Mouse (Mus musculus): Measurements from ENCODE around the gene Mapkap1. TPM values are rescaled to one million over a fixed set of nuclear protein-coding genes. Genes with fewer than 3 reads are reported as not detected.

Gene Mapkap1
- polyA plus RNA-seq, 1 experiment from 2014 or later = 25.9 TPM

GRCm38 (mm10) chr2:34515263-34515662 is 108.7 kb downstream of the Mapkap1 start:
- Histone ChIP-seq H3K4me2 (ENCODE audit: low read depth, low read length) (no peak overlapping the region), H3K27me3 (ENCODE audit: control insufficient read depth, insufficient read depth, low read depth, low read length) (no peaks in the 10 kb centered on the region), H3K4me1 (ENCODE audit: control insufficient read depth, low read depth, low read length) (no peaks in the 10 kb centered on the region), H3K27ac (ENCODE audit: low read length) (no peak overlapping the region), H3K9me3 (replicated peaks; ENCODE audit: control insufficient read depth, low read length) (no peaks in the 10 kb centered on the region), H3K9ac (ENCODE audit: low read depth, low read length) (no peak overlapping the region), H3K36me3 (ENCODE audit: control insufficient read depth, insufficient read depth) (no peaks in the 10 kb centered on the region), H3K4me3 (ENCODE audit: low read depth, low read length) (no peak overlapping the region)
- WGBS (ENCODE audit: insufficient replicate concordance) = 69% methylated on average over 5 of the region's 5 CpGs
- no peak for ATAC-seq (ENCODE audit: low read depth)

- H3K4me1 ChIP-seq (ENCODE audit: control insufficient read depth, low read depth, low read length) = no peaks in the 10 kb centered on the region
- no peak for ATAC-seq (ENCODE audit: low read depth)
- H3K4me3 ChIP-seq (ENCODE audit: low read depth, low read length) = no peak overlapping the region
- no peak overlapping the region for H3K27ac ChIP-seq (ENCODE audit: low read length)
- H3K4me2 ChIP-seq (ENCODE audit: low read depth, low read length) = no peak overlapping the region
- WGBS (ENCODE audit: insufficient replicate concordance) = 49% methylated on average over 2 of the region's 2 CpGs
- no peak overlapping the region for H3K9ac ChIP-seq (ENCODE audit: low read depth, low read length)
- no peaks in the 10 kb centered on the region for H3K36me3 ChIP-seq (ENCODE audit: control insufficient read depth, insufficient read depth)
- H3K9me3 ChIP-seq (replicated peaks; ENCODE audit: control insufficient read depth, low read length) = no peaks in the 10 kb centered on the region
- H3K27me3 ChIP-seq (ENCODE audit: control insufficient read depth, insufficient read depth, low read depth, low read length) = no peaks in the 10 kb centered on the region
These were observed 111.5 kb downstream of the Mapkap1 start for GRCm38 (mm10) chr2:34518083-34518482.

GRCm38 (mm10) chr2:34518526-34518925 is 112.0 kb downstream of the Mapkap1 start:
- Histone ChIP-seq H3K9me3 (replicated peaks; ENCODE audit: control insufficient read depth, low read length) (no peaks in the 10 kb centered on the region), H3K4me2 (ENCODE audit: low read depth, low read length) (no peak overlapping the region), H3K27me3 (ENCODE audit: control insufficient read depth, insufficient read depth, low read depth, low read length) (no peaks in the 10 kb centered on the region), H3K27ac (ENCODE audit: low read length) (no peak overlapping the region), H3K9ac (ENCODE audit: low read depth, low read length) (no peak overlapping the region), H3K4me1 (ENCODE audit: control insufficient read depth, low read depth, low read length) (no peaks in the 10 kb centered on the region), H3K36me3 (ENCODE audit: control insufficient read depth, insufficient read depth) (no peaks in the 10 kb centered on the region), H3K4me3 (ENCODE audit: low read depth, low read length) (no peak overlapping the region)
- ATAC-seq (ENCODE audit: low read depth) = no peak
- 74% methylated on average over 5 of the region's 5 CpGs for WGBS (ENCODE audit: insufficient replicate concordance)

- Histone ChIP-seq H3K4me3 (ENCODE audit: low read depth, low read length) (no peak overlapping the region), H3K4me1 (ENCODE audit: control insufficient read depth, low read depth, low read length) (no peaks in the 10 kb centered on the region), H3K9ac (ENCODE audit: low read depth, low read length) (no peak overlapping the region), H3K27me3 (ENCODE audit: control insufficient read depth, insufficient read depth, low read depth, low read length) (no peaks in the 10 kb centered on the region), H3K4me2 (ENCODE audit: low read depth, low read length) (no peak overlapping the region), H3K27ac (ENCODE audit: low read length) (no peak overlapping the region), H3K36me3 (ENCODE audit: control insufficient read depth, insufficient read depth) (no peaks in the 10 kb centered on the region), H3K9me3 (replicated peaks; ENCODE audit: control insufficient read depth, low read length) (no peaks in the 10 kb centered on the region)
- 54% methylated on average over 6 of the region's 6 CpGs for WGBS (ENCODE audit: insufficient replicate concordance)
- no peak for ATAC-seq (ENCODE audit: low read depth)
These were observed 113.0 kb downstream of the Mapkap1 start for GRCm38 (mm10) chr2:34519525-34519924.

- Histone ChIP-seq H3K4me2 (ENCODE audit: low read depth, low read length) (no peak overlapping the region), H3K36me3 (ENCODE audit: control insufficient read depth, insufficient read depth) (no peaks in the 10 kb centered on the region), H3K4me3 (ENCODE audit: low read depth, low read length) (no peak overlapping the region), H3K27me3 (ENCODE audit: control insufficient read depth, insufficient read depth, low read depth, low read length) (no peaks in the 10 kb centered on the region), H3K9ac (ENCODE audit: low read depth, low read length) (no peak overlapping the region), H3K9me3 (replicated peaks; ENCODE audit: control insufficient read depth, low read length) (no peaks in the 10 kb centered on the region), H3K27ac (ENCODE audit: low read length) (no peak overlapping the region), H3K4me1 (ENCODE audit: control insufficient read depth, low read depth, low read length) (no peaks in the 10 kb centered on the region)
- ATAC-seq (ENCODE audit: low read depth) = no peak
- WGBS (ENCODE audit: insufficient replicate concordance) = 69% methylated on average over 3 of the region's 3 CpGs
These were observed 114.8 kb downstream of the Mapkap1 start for GRCm38 (mm10) chr2:34521384-34521783.

- no peak overlapping the region for H3K4me3 ChIP-seq (ENCODE audit: low read depth, low read length)
- no peaks in the 10 kb centered on the region for H3K9me3 ChIP-seq (replicated peaks; ENCODE audit: control insufficient read depth, low read length)
- H3K27ac ChIP-seq (ENCODE audit: low read length) = no peak overlapping the region
- WGBS (ENCODE audit: insufficient replicate concordance) = 74% methylated on average over 15 of the region's 15 CpGs
- no peak for ATAC-seq (ENCODE audit: low read depth)
- no peak overlapping the region for H3K9ac ChIP-seq (ENCODE audit: low read depth, low read length)
- no peaks in the 10 kb centered on the region for H3K4me1 ChIP-seq (ENCODE audit: control insufficient read depth, low read depth, low read length)
- H3K27me3 ChIP-seq (ENCODE audit: control insufficient read depth, insufficient read depth, low read depth, low read length) = no peaks in the 10 kb centered on the region
- no peak overlapping the region for H3K4me2 ChIP-seq (ENCODE audit: low read depth, low read length)
- H3K36me3 ChIP-seq (ENCODE audit: control insufficient read depth, insufficient read depth) = no peaks in the 10 kb centered on the region
These were observed 120.2 kb downstream of the Mapkap1 start for GRCm38 (mm10) chr2:34526527-34527371.

GRCm38 (mm10) chr2:34528491-34528890 is 121.9 kb downstream of the Mapkap1 start:
- Histone ChIP-seq H3K9me3 (replicated peaks; ENCODE audit: control insufficient read depth, low read length) (no peaks in the 10 kb centered on the region), H3K4me1 (ENCODE audit: control insufficient read depth, low read depth, low read length) (no peaks in the 10 kb centered on the region), H3K27me3 (ENCODE audit: control insufficient read depth, insufficient read depth, low read depth, low read length) (no peaks in the 10 kb centered on the region), H3K36me3 (ENCODE audit: control insufficient read depth, insufficient read depth) (no peaks in the 10 kb centered on the region), H3K27ac (ENCODE audit: low read length) (no peak overlapping the region), H3K9ac (ENCODE audit: low read depth, low read length) (no peak overlapping the region), H3K4me3 (ENCODE audit: low read depth, low read length) (no peak overlapping the region), H3K4me2 (ENCODE audit: low read depth, low read length) (no peak overlapping the region)
- no peak for ATAC-seq (ENCODE audit: low read depth)

GRCm38 (mm10) chr2:34530042-34530441 is 123.5 kb downstream of the Mapkap1 start:
- Histone ChIP-seq H3K9ac (ENCODE audit: low read depth, low read length) (no peak overlapping the region), H3K27ac (ENCODE audit: low read length) (no peak overlapping the region), H3K4me2 (ENCODE audit: low read depth, low read length) (no peak overlapping the region), H3K27me3 (ENCODE audit: control insufficient read depth, insufficient read depth, low read depth, low read length) (no peaks in the 10 kb centered on the region), H3K36me3 (ENCODE audit: control insufficient read depth, insufficient read depth) (no peaks in the 10 kb centered on the region), H3K4me1 (ENCODE audit: control insufficient read depth, low read depth, low read length) (no peaks in the 10 kb centered on the region), H3K9me3 (replicated peaks; ENCODE audit: control insufficient read depth, low read length) (no peaks in the 10 kb centered on the region), H3K4me3 (ENCODE audit: low read depth, low read length) (no peak overlapping the region)
- WGBS (ENCODE audit: insufficient replicate concordance) = 55% methylated on average over 3 of the region's 3 CpGs
- ATAC-seq (ENCODE audit: low read depth) = no peak

GRCm38 (mm10) chr2:34531801-34532298 is 125.3 kb downstream of the Mapkap1 start:
- H3K27me3 ChIP-seq (ENCODE audit: control insufficient read depth, insufficient read depth, low read depth, low read length) = no peaks in the 10 kb centered on the region
- H3K4me2 ChIP-seq (ENCODE audit: low read depth, low read length) = no peak overlapping the region
- H3K9ac ChIP-seq (ENCODE audit: low read depth, low read length) = no peak overlapping the region
- 59% methylated on average over 3 of the region's 3 CpGs for WGBS (ENCODE audit: insufficient replicate concordance)
- H3K36me3 ChIP-seq (ENCODE audit: control insufficient read depth, insufficient read depth) = no peaks in the 10 kb centered on the region
- no peaks in the 10 kb centered on the region for H3K4me1 ChIP-seq (ENCODE audit: control insufficient read depth, low read depth, low read length)
- no peak for ATAC-seq (ENCODE audit: low read depth)
- H3K27ac ChIP-seq (ENCODE audit: low read length) = no peak overlapping the region
- H3K4me3 ChIP-seq (ENCODE audit: low read depth, low read length) = no peak overlapping the region
- H3K9me3 ChIP-seq (replicated peaks; ENCODE audit: control insufficient read depth, low read length) = no peaks in the 10 kb centered on the region
